Mouse (Mus musculus) heart, postnatal 0 days (tissue): ENCODE data around the gene Arrdc1. TPM values are rescaled to one million over a fixed set of nuclear protein-coding genes. Genes with fewer than 3 reads are reported as not detected.

Source experiments
- ATAC-seq: fragments of 200-750 bp; cut with Nextera tagmentation; 2 replicates; pipeline ENCODE4 v1.8.0; 2017; ENCODE audit warnings: low read depth, moderate number of reproducible peaks, moderate library complexity; ENCODE audit not compliant: insufficient read depth
- DNase-seq: peaks from one replicate; pipeline ENCODE4 v3.0.0-alpha.2; 2016; ENCODE audit warnings: low spot score
- H3K27ac ChIP-seq: fragments of 300-500 bp; sonication (generic); 2 replicates; pipeline ENCODE4 v1.5.1; 2014; ENCODE audit warnings: low read depth, mild to moderate bottlenecking
- H3K27me3 ChIP-seq: fragments of 300-500 bp; sonication (generic); 2 replicates; pipeline ENCODE4 v1.6.1; 2014; ENCODE audit warnings: low read length, mixed read lengths; ENCODE audit not compliant: control insufficient read depth, insufficient read depth
- H3K36me3 ChIP-seq: fragments of 300-500 bp; sonication (generic); replicated peaks from 2 replicates; pipeline ENCODE4 v1.6.1; 2014; ENCODE audit warnings: low read length, mixed read lengths; ENCODE audit not compliant: control insufficient read depth, insufficient read depth
- H3K4me1 ChIP-seq: fragments of 300-500 bp; sonication (generic); 2 replicates; pipeline ENCODE4 v1.6.1; 2014; ENCODE audit warnings: antibody characterized with exemption; ENCODE audit not compliant: control insufficient read depth, insufficient read depth
- H3K4me2 ChIP-seq: fragments of 300-500 bp; sonication (generic); 2 replicates; pipeline ENCODE4 v1.6.1; 2014; ENCODE audit warnings: low read depth, mild to moderate bottlenecking, low read length, moderate library complexity
- H3K4me3 ChIP-seq: fragments of 300-500 bp; sonication (generic); 2 replicates; pipeline ENCODE4 v1.5.1; 2014; ENCODE audit warnings: low read depth, low read length
- H3K9ac ChIP-seq: fragments of 300-500 bp; sonication (generic); replicated peaks from 2 replicates; pipeline ENCODE4 v1.6.1; 2014; ENCODE audit warnings: low read depth, low read length, mixed read lengths
- H3K9me3 ChIP-seq: fragments of 300-500 bp; sonication (generic); replicated peaks from 2 replicates; pipeline ENCODE4 v1.6.1; 2016; ENCODE audit warnings: low read length; ENCODE audit not compliant: control insufficient read depth
- CTCF ChIP-seq: IDR thresholded peaks from 2 replicates; pipeline ENCODE4 v1.5.1; 2016; ENCODE audit warnings: antibody characterized with exemption, control low read depth, low read depth
- EP300 ChIP-seq: IDR thresholded peaks from 2 replicates; pipeline ENCODE4 v1.6.1; 2016; ENCODE audit warnings: antibody characterized with exemption, low read depth
- WGBS: fragments of 180-500 bp; shearing (Covaris S2); extraction: QIAGEN DNeasy Blood & Tissue Kit; methylation state at CpG from one replicate; pipeline ENCODE4 v1.1.7; 2014; 5-methylcytosine and 5-hydroxymethylcytosine counted together
- polyA plus RNA-seq: library from polyadenylated mRNA; unstranded; fragments of >200 nt; fragmentation: Nextera tagmentation; extraction: Ambion mirVana; gene quantifications from 2 replicates; pipeline ENCODE4 v1.2.1, GENCODE M21; 2015
- total RNA-seq: library from RNA; depleted of rRNA; stranded (reverse); fragments of >200 nt; gene quantifications from 2 replicates; pipeline ENCODE4 v1.2.3, GENCODE M21; 2014; ENCODE audit warnings: low replicate concordance

The Arrdc1 gene
- total and polyA plus RNA-seq, 2 experiments from 2014 or later = 11.9 to 12.2 TPM

DNA sequence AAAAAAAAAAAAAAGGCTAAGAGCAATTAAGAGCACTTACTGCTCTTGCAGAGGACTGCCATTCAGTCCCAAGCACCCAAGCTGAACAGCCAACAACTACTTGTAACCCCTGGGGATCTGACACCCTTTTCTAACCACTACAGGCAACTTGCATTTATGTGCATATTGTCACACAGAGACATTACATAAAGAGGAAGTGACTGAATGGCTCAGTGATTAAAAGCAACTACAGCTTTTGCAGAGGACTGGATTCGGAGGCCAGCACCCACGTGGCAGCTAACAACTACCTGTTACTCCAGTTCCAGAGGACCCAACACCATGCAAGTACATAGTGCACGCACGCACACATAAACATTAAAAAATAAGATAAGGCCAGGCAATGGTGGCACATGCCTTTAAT lies 24.6 kb downstream of the Arrdc1 start:
- 88% methylated on average over 4 of the region's 4 CpGs for WGBS
- no peaks in the 10 kb centered on the region for H3K27me3 ChIP-seq
- H3K4me3 ChIP-seq = no peak overlapping the region
- H3K4me2 ChIP-seq = no peak overlapping the region
- H3K9ac ChIP-seq = no peak overlapping the region
- no peak for TF ChIP-seq EP300
- TF ChIP-seq CTCF = no peak
- DNase-seq (no peak), ATAC-seq (no peak)
- no peaks in the 10 kb centered on the region for H3K9me3 ChIP-seq
- 0 out of 2 replicates have a peak, but pooled peaks cover 3% of the 10 kb centered on the region for H3K36me3 ChIP-seq
- H3K4me1 ChIP-seq = peaks cover 12% of the 10 kb centered on the region
- H3K27ac ChIP-seq = no peak overlapping the region

DNA sequence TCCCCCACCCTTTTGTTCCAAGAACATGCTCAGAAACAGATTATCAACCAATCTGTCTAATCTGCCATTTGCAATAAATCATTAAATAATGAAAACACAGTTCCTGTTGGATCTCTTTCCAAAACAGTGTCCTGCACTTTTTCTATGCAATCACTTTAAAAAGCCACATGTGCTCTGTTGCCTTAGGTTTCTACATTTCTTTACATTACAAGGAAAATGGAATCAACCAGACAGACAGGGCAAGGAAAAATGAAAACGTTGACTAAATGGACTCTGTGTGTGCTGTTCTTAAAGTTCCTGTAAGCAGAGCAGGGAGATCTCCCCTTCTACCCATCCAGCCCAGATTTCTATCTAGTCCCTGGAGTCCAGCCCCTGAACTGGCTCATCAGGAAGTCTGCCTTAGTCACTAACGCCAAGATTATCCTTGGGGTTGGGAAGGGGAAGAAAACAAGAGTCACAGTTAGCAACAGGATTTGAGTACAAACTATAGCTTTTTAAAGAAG lies 29.3 kb downstream of the Arrdc1 start:
- ATAC-seq (no peak), DNase-seq (no peak)
- no peak overlapping the region for H3K4me2 ChIP-seq
- H3K27ac ChIP-seq = peak overlapping the region; percentile 58
- H3K9me3 ChIP-seq = no peaks in the 10 kb centered on the region
- no peak overlapping the region for H3K9ac ChIP-seq
- no peaks in the 10 kb centered on the region for H3K36me3 ChIP-seq
- peaks cover 25% of the 10 kb centered on the region for H3K4me1 ChIP-seq
- H3K4me3 ChIP-seq = no peak overlapping the region
- H3K27me3 ChIP-seq = no peaks in the 10 kb centered on the region
- 29% methylated on average over 2 of the region's 2 CpGs for WGBS
- TF ChIP-seq EP300 (no peak), CTCF (no peak)

DNA sequence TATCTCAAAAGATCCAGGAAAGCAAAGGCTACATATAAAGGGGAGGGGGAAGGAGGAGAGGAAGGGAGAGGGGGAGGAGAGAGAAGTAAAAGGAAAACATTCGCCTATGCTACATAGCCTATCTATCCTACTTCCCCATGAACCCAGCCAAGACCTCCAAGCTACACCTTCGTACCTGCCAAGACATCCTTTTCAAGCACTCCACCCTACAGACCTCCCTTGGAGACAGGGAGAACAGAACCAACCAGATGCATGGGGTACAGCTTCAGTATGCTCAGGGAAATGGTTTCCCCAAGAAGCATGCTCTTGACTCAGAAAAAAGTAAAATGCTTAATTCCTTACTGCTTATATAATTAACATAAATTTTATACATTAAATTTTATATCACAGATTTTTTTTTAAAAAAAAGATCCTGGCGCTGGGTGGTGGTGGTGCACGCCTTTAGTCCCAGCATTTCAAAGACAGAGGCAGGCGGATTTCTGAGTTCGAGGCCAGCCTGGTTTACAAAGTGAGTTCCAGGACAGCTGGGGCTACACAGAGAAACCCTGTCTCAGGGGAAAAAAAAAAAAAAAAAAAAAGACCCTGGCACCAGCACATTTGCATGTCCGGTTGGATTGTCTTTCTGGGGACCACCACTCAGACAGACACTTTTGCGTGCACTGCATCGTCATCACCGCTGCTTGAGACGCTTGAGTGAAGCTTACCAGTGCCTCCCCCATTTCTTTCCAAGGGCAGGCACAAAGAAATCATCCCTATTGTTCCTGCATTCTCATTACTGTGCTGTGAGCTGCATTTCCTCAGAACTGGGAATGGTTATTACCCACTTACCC lies 30.0 kb downstream of the Arrdc1 start:
- 74% methylated on average over 11 of the region's 11 CpGs for WGBS
- H3K36me3 ChIP-seq = no peaks in the 10 kb centered on the region
- H3K9me3 ChIP-seq = no peaks in the 10 kb centered on the region
- peaks cover 25% of the 10 kb centered on the region for H3K4me1 ChIP-seq
- no peak overlapping the region for H3K4me3 ChIP-seq
- peak overlapping the region; percentile 58; the same call in 1 of the 2 replicates for H3K27ac ChIP-seq
- DNase-seq = no peak
- TF ChIP-seq EP300 (no peak), CTCF (no peak)
- no peak overlapping the region for H3K4me2 ChIP-seq
- no peak for ATAC-seq
- H3K9ac ChIP-seq = no peak overlapping the region
- H3K27me3 ChIP-seq = no peaks in the 10 kb centered on the region

DNA sequence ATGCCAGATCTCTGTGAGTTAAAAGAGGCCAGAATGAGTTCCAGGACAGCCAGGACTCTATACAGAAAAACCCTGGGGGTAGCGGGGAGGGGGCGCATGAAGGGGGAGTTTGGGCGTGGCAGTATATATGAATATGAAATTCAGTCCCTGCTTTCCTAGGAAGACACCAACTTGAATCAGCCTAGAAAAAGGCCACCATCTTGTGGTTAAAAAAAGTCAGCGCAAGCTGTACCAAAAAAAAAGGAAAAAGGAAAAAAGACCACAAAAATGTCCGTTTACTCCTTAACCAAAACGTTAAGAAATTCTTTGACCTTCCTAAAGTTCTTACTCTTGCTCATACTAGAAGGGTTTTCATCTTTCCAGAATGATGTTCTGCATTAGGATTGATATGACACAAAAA lies 32.1 kb downstream of the Arrdc1 start:
- no peak overlapping the region for H3K4me2 ChIP-seq
- ATAC-seq = no peak
- H3K9ac ChIP-seq = no peak overlapping the region
- no peak overlapping the region for H3K27ac ChIP-seq
- no peaks in the 10 kb centered on the region for H3K36me3 ChIP-seq
- peaks cover 25% of the 10 kb centered on the region for H3K4me1 ChIP-seq
- no peaks in the 10 kb centered on the region for H3K9me3 ChIP-seq
- H3K4me3 ChIP-seq = no peak overlapping the region
- TF ChIP-seq EP300 (no peak), CTCF (no peak)
- WGBS = 79% methylated on average over 6 of the region's 6 CpGs
- no peak for DNase-seq
- H3K27me3 ChIP-seq = no peaks in the 10 kb centered on the region

DNA sequence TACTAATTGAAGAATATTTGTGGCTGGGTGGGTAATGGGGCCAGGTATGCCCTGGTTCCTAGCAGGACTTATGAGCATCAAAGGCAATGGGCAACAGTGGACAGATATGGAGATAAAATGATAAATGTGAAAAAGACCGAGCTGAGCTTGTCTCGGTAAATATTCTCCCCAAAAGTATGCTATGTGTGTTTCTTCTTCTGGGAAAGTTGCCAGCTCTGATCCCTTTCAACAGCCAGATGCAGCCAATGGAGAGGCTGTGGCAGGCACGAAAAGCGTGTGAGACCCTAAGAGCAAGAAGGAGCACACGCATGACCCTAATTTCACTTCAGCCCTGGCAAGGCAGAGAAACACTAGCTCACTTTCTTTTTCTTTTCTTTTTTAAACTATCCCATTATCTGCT lies 34.0 kb downstream of the Arrdc1 start:
- Histone ChIP-seq H3K4me1 (peaks cover 18% of the 10 kb centered on the region; the same call in 1 of the 2 replicates), H3K9me3 (no peaks in the 10 kb centered on the region), H3K4me2 (no peak overlapping the region), H3K36me3 (no peaks in the 10 kb centered on the region), H3K9ac (no peak overlapping the region), H3K27ac (no peak overlapping the region), H3K27me3 (no peaks in the 10 kb centered on the region), H3K4me3 (no peak overlapping the region)
- DNase-seq (no peak), ATAC-seq (no peak)
- TF ChIP-seq EP300 (no peak), CTCF (no peak)
- WGBS = 29% methylated on average over 5 of the region's 5 CpGs
